Mouse (Mus musculus): ENCODE measurements around the gene Cep83.
"Not testable (repeated sequence)": the region's sequence is repeated elsewhere in the genome, so short reads cannot be mapped to it uniquely, and the experiment has no call there.

Cep83 gene

DNA sequence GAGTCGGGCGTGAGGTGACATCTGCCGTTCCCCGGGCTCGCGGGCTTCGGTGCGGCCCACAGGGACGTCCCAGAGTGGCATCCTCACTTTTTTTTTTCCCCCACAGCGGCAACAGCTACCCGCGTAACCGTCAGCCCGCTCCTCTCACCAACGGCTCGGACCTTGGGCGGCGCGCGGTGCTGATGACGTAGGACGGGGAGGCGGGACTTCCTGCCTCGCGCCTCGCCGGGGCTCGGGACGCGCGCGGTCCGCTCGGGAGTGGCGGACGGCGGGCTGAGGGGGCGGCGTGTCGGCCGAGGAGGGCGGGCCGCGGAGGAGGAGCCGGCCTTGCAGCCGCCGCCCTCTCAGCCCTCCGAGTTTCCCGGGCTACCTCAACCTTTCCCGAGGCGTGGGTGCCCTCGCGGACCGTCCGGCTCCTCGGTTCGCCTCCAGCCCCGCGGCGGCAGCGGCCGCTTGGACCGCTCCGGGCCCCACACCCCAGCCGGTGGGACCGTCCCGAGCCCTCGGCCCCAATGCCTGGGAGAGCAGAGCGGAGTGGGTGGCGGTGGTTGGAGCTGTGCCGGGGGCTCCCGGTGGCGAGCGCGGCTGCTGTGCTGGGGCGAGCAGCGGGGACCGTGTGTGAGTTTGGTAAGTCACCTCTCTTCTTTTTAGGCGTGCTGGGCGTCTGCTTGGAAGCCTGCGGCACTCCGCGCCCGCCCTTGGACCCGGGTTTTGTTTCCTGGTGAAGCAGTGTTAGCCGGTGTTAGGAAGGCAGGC lies at the start of gene Cep83:
Gene Cep83, plus strand, starts transcription at position 235 of the 756 bp plus-strand sequence.
- in situ Hi-C loops (cut with MboI, MseI) = loop anchor here in 1 of 2 experiments (10.0 kb wide), 1 partner anchor 1544 kb away; no protein-coding TSS in a partner anchor

DNA sequence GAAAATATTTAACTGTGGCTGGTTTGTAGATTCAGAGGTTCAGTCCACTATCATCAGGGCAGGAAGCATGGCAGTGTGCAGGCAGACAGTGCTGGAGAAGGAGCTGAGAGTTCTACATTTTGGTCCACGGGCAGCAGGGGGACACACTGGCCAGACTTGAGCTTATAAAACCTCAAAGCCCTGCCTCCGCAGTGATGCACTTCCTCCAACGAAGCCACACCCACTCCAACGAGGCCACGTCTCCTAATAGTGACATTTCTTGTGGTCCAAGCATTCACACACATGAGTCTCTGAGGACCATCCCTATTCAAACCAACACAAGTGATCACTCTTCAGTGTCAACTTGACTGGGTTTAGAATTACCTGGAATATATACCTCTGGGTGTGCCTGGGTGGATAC lies 49.2 kb upstream of the Cep83 start:
- in situ Hi-C loops (cut with MboI, MseI) = loop anchor here in 1 of 2 experiments (10.0 kb wide), 1 partner anchor 826 kb away; no protein-coding TSS in a partner anchor

DNA sequence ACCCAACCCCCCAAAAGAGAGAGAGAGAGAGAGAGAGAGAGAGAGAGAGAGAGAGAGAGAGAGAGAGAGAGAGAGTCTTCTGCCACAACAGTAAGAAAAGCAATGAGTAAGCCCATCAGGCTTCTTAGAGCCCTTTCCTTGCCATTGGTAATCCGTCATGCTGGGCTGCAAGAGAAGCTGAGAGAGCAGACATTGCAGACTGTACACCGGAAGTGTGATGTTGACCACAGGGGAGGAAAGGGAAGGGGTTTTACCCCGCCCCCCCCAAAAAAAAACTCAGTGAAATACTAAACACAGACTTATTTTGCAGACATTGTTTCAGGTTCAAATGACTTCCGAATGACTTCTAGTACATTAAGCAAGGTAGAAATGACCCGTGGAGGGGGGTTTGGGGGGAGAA lies 48.4 kb upstream of the Cep83 start:
- in situ Hi-C loops (cut with MboI, MseI) = no loop called here

DNA sequence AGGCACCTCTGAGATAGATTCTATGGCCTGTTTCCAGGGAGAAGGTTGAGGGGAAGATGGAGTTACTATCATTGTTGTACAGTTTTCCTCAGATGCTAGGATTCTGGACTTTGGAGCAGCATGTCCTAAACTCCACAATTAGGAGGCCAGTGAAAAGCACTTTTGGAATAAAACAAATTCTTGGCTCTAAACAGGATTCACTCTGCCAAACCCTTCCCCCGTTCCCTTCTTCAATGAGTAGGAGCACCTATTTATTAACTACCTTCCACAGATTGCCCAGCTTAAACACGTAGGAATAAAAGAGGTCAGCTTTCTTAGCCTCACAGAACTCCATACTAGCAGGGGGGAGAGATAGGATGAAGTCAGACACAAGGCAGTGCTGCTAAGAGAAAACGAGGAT lies 24.4 kb upstream of the Cep83 start:
- in situ Hi-C loops (cut with MboI, MseI) = no loop called here

DNA sequence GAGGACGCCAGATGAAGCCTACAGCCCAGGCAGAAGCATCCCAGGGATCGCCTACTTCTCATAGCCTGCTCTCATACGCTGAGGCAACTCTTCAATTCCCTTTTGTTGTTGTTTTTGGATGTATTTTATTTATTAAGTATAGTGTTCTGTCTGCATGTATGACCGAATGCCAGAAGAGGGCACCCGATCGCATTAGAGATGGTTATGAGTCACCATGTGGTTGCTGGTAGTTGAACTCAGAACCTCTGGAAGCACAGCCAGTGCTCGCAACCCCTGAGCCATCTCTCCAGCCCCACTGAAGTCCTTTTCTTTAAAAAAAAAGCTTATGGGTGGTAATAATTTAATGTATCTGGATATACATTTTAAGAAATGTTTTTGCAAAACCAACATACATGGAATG lies 24.0 kb upstream of the Cep83 start:
- in situ Hi-C loops (cut with MboI, MseI) = no loop called here

DNA sequence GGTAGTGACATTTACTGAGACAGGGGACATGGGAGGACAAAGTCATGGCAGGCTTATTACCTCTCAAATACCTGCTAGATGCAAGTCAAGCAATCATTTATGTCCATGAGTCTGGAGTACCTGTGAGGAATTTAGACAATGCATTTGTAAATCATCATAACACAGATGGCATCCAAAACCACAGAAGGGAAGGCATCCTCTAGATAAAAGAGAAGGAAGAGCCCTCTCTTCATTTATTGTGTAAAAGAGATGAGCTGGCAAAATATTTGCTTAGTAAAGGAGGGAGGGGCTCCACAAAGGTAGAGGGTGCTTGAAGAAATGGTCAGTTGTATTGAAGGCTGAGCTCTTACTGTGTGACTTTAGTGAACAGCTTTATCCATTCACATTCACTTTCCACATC lies 20.3 kb upstream of the Cep83 start:
- in situ Hi-C loops (cut with MboI, MseI) = no loop called here

DNA sequence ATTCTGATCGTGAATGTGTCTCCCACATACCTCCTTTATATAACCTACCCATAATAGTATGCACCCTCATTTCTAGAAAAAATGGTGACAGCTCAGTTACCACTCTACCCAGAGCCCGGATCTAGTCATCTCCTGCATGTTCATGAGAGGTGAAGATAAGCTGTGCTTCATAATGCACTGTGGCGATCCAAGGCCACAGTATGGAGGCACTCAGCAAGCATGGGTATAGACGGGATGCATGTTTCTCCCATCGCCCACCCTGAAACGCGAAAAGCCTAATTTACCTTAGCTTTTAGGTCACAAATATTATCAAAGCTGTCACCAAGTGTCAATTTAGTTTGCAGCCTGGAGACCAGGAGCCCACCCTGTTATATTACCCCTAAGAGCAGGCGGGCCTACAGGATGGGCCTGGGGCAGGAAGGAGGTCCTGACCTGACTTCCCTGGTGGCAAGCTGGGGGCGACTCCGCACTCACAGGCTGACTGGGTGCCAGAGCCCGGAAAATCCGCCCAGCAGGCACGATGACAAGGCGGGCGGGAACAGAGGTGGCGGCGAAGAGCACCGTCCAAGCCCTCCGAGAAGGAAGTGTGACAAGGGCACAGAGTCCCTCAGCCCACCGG lies 544 bp upstream of the Cep83 start:
- in situ Hi-C loops (cut with MboI, MseI) = loop anchor here in 1 of 2 experiments (10.0 kb wide), 1 partner anchor 1543 kb away; no protein-coding TSS in a partner anchor

DNA sequence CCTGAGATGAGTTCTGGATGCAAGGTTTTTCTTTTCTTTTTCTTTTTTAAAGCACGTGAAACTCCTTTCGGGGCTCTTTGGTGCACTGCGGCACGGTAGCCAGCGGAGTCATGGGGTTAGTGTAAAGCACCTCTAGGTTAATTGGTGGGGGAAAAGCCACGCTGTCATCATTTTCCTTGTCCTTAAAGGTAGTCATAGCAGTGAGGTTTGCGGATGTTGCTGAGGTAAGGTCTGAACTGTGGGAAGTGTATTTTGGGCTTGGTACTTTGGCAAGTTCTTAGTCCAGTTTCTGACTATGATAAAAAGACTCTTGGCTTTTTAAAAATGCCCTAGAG lies 689 bp downstream of the Cep83 start:
- in situ Hi-C loops (cut with MboI, MseI) = loop anchor here in 1 of 2 experiments (10.0 kb wide), 1 partner anchor 1544 kb away; no protein-coding TSS in a partner anchor

DNA sequence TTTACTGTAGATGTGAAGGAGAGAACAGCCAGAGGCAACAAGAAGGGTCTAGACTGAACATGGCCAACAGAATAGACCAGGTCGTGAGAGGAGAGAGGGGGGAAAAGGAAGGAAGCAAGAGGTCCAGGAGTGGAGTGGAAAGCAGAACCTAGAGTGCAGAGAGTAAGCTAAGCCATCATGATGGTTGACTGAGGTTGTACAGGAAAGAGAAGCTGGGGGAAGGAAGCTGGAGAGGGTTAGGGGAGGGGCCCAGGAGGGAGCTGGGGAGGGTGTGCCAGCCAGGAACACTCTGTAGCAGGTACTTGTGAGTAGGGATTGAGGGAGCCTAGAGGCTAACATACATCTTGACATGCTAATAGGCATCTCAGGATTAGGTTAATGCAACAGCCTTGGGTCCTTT lies 1.9 kb downstream of the Cep83 start:
- in situ Hi-C loops (cut with MboI, MseI) = no loop called here

DNA sequence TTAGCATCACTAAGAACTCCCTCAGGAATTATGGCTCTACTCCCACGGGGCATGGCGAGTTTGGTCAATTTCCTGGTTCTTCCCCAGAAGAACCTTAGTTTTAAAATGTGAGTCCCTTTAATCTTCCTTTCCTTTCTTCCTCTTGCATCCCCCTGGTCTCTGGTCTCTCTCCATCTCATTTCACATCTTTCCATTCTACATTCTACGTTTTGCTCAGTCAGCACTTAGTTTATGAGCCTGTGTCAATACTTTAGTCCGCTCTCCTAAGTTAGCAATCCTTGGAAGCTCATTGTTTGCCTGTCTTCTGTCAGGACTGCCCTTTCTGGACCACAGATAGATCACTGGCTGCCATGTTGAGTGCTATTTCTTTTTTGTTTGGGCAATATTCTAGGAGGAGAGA lies 3.7 kb downstream of the Cep83 start:
- in situ Hi-C loops (cut with MboI, MseI) = no loop called here

DNA sequence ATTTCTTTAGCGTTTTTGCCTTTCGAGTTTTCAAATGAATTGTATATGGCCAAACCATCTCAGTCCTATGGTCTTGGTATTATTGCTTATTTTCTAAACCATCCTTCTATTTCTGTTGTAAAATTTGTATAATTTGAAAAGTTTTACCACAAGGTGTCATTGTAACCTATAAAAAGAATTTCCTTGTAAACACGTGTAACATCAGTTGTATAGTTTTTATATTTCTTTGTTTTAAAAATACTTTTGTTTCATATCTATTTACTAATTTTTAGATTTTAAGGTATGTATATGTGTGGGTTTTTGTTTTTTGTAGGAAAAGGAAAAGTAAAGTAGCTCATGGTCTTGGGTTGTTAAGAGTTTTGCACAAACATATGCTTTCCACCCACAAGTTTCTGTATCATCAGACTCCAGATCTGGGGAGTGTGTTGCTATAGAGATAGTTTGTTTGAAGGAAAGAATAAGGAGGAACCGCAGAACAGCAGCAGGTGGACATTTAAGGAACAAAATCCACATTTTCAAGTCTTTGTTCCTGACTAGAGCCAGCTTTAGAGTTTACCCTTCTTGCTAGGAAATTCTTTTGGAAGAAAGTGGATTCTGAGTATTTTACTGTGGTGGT lies 17.3 kb downstream of the Cep83 start:
- in situ Hi-C loops (cut with MboI, MseI) = no loop called here

DNA sequence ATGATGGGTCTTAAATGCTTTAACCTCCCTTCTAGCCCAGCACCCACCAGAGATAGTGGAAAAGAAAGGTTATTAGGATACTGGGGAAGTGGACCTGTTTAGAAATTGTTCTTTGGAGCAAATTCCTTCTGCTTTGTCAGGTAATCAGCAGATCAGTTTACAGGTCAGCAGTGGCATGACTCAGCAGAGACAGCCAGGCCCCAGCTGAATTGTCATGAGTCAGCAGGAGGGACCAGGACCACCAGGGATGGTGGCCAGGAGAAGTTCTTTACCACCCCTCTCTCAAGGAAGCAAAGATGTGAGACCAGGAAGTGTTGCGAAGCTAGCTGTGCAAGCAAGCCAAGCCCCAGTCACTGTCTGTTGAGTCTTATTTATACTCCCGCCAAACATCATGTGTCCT lies 18.2 kb downstream of the Cep83 start:
- in situ Hi-C loops (cut with MboI, MseI) = no loop called here

DNA sequence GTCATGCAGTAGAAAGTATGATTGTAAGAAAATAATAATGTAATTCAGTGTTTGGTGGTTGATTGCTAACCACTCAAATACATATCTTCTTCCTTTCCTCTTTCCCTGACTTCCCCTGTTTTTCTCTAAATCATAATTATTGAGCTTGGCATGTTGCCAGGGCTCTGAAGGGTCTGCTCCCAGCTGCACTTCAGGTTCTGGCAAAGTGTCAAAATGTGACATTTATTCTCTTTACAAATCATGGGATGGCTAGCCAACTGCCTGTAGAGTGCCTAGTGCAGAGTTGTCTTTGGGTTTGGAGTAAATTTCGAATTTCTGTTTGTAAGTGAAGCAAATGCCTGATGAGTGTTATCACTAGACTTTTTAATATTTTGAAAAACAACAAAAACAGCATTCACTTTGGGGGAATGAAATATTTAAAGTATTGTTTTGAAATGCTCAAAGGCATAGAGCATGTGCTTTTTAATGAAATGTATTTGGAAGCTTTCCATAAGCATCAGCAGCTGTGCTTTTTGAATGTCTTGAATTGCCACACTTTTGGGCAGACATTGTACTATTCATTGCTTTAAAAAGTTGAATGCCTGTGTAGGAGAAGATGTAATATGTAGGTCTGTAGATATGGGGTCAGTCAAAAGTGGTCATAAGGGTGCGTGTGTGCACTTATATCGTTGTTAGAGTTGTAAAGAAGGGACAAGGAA lies 21.3 kb downstream of the Cep83 start:
- in situ Hi-C loops (cut with MboI, MseI) = no loop called here

DNA sequence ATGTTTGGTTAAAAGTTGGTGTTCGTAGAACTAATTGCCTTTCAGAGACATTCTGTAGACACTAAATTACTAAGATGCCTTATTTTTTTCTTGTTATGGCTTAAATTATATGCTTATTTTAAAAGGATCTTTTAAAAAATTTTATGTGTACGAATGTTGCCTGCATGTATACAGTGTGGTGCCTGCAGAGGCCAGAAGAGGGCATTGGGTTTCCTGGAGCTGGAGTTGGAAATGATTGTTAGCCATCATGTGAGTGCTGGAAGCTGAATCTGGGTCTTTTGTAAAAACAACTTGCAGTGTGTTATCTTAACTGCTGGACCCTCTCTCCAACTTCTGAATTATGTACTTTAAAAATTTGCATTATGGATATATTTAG lies 21.9 kb downstream of the Cep83 start:
- in situ Hi-C loops (cut with MboI, MseI) = no loop called here

DNA sequence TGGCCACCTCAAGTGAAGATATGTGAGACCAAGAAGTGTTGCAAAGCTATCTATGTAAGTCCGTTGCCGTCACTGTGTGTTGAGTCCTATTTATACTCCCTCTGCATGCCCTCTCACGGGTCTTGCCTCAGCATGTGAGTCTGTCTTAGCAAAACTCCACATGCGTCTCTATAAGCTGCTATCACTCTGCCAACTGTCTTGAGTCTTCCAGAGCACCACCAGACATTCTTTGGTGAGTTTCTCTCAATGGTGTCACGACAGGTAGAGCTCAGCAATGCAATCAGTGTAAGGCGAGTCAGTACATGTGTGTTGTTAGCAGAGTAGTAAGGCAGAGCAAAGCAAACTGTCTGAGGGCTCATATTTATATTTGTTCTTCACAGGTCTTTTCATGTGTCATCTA lies 31.8 kb downstream of the Cep83 start:
- in situ Hi-C loops (cut with MboI, MseI) = no loop called here

DNA sequence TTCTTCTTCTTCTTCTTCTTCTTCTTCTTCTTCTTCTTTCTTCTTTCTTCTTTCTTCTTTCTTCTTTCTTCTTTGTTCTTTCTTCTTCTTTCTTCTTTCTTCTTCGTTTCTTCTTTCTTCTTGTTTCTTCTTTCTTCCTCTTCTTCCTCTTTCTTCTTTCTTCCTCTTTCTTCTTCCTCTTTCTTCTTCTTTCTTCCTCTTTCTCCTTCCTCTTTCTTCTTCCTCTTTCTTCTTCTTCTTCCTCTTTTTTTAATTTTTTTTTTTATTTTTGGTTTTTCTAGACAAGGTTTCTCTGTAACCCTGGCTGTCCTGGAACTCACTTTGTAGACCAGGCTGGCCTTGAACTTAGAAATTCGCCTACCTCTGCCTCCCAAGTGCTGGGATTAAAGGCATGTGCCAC lies 39.6 kb downstream of the Cep83 start:
- in situ Hi-C loops (cut with MboI, MseI) = not testable (repeated sequence)

DNA sequence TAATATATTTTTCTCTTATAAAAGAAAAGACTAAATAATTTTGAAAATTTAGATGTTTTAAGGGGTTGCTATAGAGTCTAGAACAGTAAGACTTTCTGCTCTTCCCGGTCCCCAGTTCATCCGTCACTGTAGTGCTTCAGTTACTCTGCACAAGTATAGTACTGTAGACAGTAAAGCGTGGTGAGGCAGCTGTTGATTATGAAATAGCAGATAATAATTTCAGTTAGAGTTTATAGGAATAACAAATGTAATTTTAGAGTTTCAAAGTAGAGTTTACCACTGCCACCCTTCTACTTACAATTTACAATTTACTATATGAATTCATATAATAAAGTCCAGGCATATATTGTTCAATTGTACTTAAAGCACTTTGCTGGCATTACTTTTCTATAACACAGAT lies 42.0 kb downstream of the Cep83 start:
- in situ Hi-C loops (cut with MboI, MseI) = no loop called here

DNA sequence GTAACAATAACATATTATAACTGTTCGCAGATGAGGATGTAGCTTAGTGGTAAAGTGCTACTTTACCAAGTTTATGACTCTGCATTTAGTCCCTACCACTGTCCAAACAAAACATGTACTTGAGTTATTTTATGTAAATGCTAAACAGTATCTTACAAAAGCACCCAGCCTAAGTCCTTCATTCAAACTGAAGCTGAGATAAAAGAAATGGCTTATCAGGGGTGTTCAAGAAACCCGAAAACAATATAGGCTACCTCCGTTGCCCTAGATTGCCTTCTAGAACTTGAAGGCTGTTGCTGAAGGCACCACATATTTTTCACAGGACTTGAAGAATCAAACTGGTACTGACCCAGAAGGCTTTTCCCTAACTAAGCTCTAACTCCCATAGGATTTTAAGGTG lies 46.4 kb downstream of the Cep83 start:
- in situ Hi-C loops (cut with MboI, MseI) = no loop called here

DNA sequence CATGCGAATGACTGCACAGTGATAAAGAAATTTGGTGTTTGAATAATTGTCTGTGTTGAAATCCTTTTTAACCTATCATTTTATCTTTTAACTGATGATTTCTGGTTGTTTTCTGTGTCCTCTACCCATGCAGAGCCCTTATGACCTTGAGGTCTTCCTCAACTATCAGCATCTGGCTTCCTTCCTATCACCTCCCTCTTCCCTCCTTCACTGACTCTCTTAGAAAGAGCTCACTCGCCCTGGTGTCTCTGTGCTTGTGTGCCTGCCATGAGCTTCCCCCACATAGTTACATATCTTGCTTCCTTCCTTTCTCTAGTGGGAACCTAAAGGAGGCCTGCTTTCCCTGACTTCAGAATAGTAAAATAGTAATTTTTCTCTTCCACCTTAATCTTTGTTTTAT lies 51.8 kb downstream of the Cep83 start:
- in situ Hi-C loops (cut with MboI, MseI) = no loop called here

DNA sequence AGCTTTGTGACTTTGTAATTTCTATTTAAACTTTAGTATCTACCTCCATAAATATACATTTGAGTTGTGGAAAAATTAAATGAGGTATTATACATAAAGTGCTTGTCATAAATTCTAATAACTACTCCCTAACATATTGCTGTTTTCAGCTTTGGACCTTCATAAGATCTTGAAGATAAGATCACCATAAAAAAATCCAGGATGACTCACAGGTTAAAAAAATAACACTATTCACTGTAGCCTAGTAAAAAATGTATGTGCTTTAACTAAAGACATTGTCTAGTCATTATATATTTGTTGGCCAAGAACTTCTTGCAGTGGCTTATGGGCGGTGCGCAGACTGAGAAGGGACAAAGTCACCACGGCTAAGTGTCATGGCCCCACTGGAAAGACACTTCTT lies 53.0 kb downstream of the Cep83 start:
- in situ Hi-C loops (cut with MboI, MseI) = no loop called here

DNA sequence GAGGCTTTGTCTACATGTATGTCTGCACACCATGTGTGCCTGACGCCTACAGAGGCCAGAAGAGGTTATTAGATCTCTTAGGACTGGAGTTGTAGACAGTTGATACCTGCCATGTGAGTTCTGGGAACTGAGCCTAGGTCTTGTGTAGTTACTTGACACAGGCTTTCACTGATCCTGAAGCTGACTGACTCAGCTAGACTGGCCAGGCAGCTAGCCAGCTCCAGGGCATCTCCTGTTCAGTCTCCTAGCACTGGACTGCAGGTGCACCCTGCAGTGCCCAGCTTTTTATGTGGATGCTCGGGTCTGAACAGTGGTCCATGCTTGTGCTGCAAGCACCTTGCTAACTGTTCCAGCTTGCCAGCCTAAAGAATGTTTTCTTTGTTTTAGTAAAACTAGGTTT lies 58.6 kb downstream of the Cep83 start:
- in situ Hi-C loops (cut with MboI, MseI) = no loop called here

DNA sequence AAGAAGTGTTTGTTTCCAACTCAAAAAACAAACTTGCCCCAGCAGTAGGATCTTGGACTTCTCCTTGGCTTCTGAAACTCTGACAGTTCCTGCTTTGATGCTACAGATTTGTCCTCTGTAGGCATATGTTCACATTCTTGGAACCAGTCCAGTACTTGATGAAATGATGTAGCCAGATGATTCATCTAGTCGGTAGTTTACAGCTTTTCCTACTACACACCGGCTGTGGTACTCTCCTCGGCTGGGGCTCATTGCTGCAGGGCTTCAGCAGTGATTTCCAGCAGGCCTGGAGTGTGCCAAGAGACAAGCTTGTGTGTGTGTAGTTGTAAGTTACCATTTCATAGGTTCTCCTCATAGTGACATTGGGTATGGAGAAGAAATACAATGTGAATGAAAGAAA lies 83.0 kb downstream of the Cep83 start:
- in situ Hi-C loops (cut with MboI, MseI) = no loop called here

Data from T-helper 17 cell (primary cell).